Mouse (Mus musculus): ENCODE measurements around the gene Ackr3. TPM values are rescaled to one million over a fixed set of nuclear protein-coding genes. Genes with fewer than 3 reads are reported as not detected.
A peak's percentile ranks its signal among the peaks of the same experiment; 100 is the strongest.

Gene Ackr3
- 10 to 100 TPM; 11.4 to 13.7 (median 12.8) TPM for total RNA-seq (2022)

- DNase-seq (ENCODE audit: low spot score in 2 of 2) = peak; percentile 58 to 77
Measured at GRCm38 (mm10) chr1:90203783-90204690, at the start of gene Ackr3. Gene Ackr3 (plus strand): TSS chr1:90203980.

GRCm38 (mm10) chr1:90156589-90156988, 47.2 kb upstream of the Ackr3 start:
- no peak for DNase-seq (ENCODE audit: low spot score in 2 of 2)

GRCm38 (mm10) chr1:90159927-90160326, 43.9 kb upstream of the Ackr3 start:
- DNase-seq (ENCODE audit: low spot score in 2 of 2) = no peak

- DNase-seq (ENCODE audit: low spot score in 2 of 2) = no peak
Measured at GRCm38 (mm10) chr1:90161623-90162022, 42.2 kb upstream of the Ackr3 start.

GRCm38 (mm10) chr1:90162379-90162857, 41.4 kb upstream of the Ackr3 start:
- DNase-seq (ENCODE audit: low spot score in 2 of 2) = no peak

- DNase-seq (ENCODE audit: low spot score in 2 of 2) = no peak
Measured at GRCm38 (mm10) chr1:90163161-90163560, 40.6 kb upstream of the Ackr3 start.

- no peak for DNase-seq (ENCODE audit: low spot score in 2 of 2)
Measured at GRCm38 (mm10) chr1:90164319-90164718, 39.5 kb upstream of the Ackr3 start.

GRCm38 (mm10) chr1:90174338-90174737, 29.4 kb upstream of the Ackr3 start:
- DNase-seq (ENCODE audit: low spot score in 2 of 2) = no peak

GRCm38 (mm10) chr1:90176223-90176622, 27.6 kb upstream of the Ackr3 start:
- DNase-seq (ENCODE audit: low spot score in 2 of 2) = no peak

GRCm38 (mm10) chr1:90177565-90177964, 26.2 kb upstream of the Ackr3 start:
- no peak for DNase-seq (ENCODE audit: low spot score in 2 of 2)

- no peak for DNase-seq (ENCODE audit: low spot score in 2 of 2)
Measured at GRCm38 (mm10) chr1:90177978-90178377, 25.8 kb upstream of the Ackr3 start.

- DNase-seq (ENCODE audit: low spot score in 2 of 2) = no peak
Measured at GRCm38 (mm10) chr1:90180479-90180878, 23.3 kb upstream of the Ackr3 start.

- DNase-seq (ENCODE audit: low spot score in 2 of 2) = no peak
Measured at GRCm38 (mm10) chr1:90180966-90181699, 22.6 kb upstream of the Ackr3 start.

GRCm38 (mm10) chr1:90182521-90182920, 21.3 kb upstream of the Ackr3 start:
- DNase-seq (ENCODE audit: low spot score in 2 of 2) = no peak

- no peak for DNase-seq (ENCODE audit: low spot score in 2 of 2)
Measured at GRCm38 (mm10) chr1:90183602-90184001, 20.2 kb upstream of the Ackr3 start.

GRCm38 (mm10) chr1:90186173-90186572, 17.6 kb upstream of the Ackr3 start:
- no peak for DNase-seq (ENCODE audit: low spot score in 2 of 2)

GRCm38 (mm10) chr1:90186874-90187273, 16.9 kb upstream of the Ackr3 start:
- no peak for DNase-seq (ENCODE audit: low spot score in 2 of 2)

GRCm38 (mm10) chr1:90189046-90189445, 14.7 kb upstream of the Ackr3 start:
- DNase-seq (ENCODE audit: low spot score in 2 of 2) = no peak

GRCm38 (mm10) chr1:90201246-90201645, 2.5 kb upstream of the Ackr3 start:
- no peak for DNase-seq (ENCODE audit: low spot score in 2 of 2)

GRCm38 (mm10) chr1:90201655-90202054, 2.1 kb upstream of the Ackr3 start:
- DNase-seq (ENCODE audit: low spot score in 2 of 2) = no peak

- DNase-seq (ENCODE audit: low spot score in 2 of 2) = peak in 1 of 2 experiments; percentile 52
Measured at GRCm38 (mm10) chr1:90202207-90202978, 1.4 kb upstream of the Ackr3 start.

Data from layer of hippocampus, adult 8-10 months (tissue).